Comparison of ENCODE assay signal across 8 mouse cellular contexts in genomic region chr2:165751068-165751467, GRCm38 (mm10).
DNase-seq lines count a peak whose midpoint lies in the region; ATAC-seq and TF ChIP-seq lines count a peak whose summit lies in the region.

No protein-coding gene starts in this region.

- peak; percentile 69 for TF ChIP-seq CTCF in stomach, postnatal 0 days (IDR thresholded peaks at IDR 0.05; ENCODE audit: low read depth)

- 15% methylated on average over 6 of the region's 7 CpGs for WGBS in hindbrain, embryonic 13.5 days
- WGBS in stomach, postnatal 0 days, result 32% methylated on average over 7 of the region's 7 CpGs

- TF ChIP-seq EP300 in stomach, postnatal 0 days (optimal IDR thresholded peaks at IDR 0.05), result no peak

- no peak overlapping the region for H3K27ac ChIP-seq in hindbrain, embryonic 13.5 days
- no peak overlapping the region for H3K27ac ChIP-seq in stomach, postnatal 0 days (replicated peaks)

- peaks cover 2% of the 10 kb centered on the region for H3K36me3 ChIP-seq in megakaryocyte, embryonic 14.5 days (replicated peaks; ENCODE audit: low read length)
- H3K36me3 ChIP-seq in hindbrain, embryonic 13.5 days, result no peaks in the 10 kb centered on the region
- H3K36me3 ChIP-seq in stomach, postnatal 0 days (ENCODE audit: control insufficient read depth, insufficient read depth, low read length), result no peaks in the 10 kb centered on the region

- no peak for ATAC-seq in megakaryocyte, adult 5-6 weeks (ENCODE audit: poor library complexity, severe bottlenecking)
- ATAC-seq in hindbrain, embryonic 13.5 days (ENCODE audit: low FRiP score), result peak; percentile 49; the same call in 1 of the 2 replicates
- peak; percentile 55 for ATAC-seq in stomach, postnatal 0 days (ENCODE audit: low FRiP score, low TSS enrichment)

- peak overlapping the region; percentile 83 for H3K4me3 ChIP-seq in megakaryocyte, embryonic 14.5 days (replicated peaks)
- H3K4me3 ChIP-seq in hindbrain, embryonic 13.5 days, result no peak overlapping the region
- H3K4me3 ChIP-seq in stomach, postnatal 0 days (ENCODE audit: low read depth, low read length), result no peak overlapping the region

- peaks cover 69% of the 10 kb centered on the region for H3K4me1 ChIP-seq in megakaryocyte, embryonic 14.5 days
- H3K4me1 ChIP-seq in hindbrain, embryonic 13.5 days (replicated peaks), result peaks cover 11% of the 10 kb centered on the region
- no peaks in the 10 kb centered on the region for H3K4me1 ChIP-seq in stomach, postnatal 0 days (replicated peaks; ENCODE audit: control insufficient read depth, insufficient read depth)

- peaks cover 2% of the 10 kb centered on the region for H3K27me3 ChIP-seq in megakaryocyte, embryonic 14.5 days (replicated peaks)
- no peaks in the 10 kb centered on the region for H3K27me3 ChIP-seq in hindbrain, embryonic 13.5 days
- no peaks in the 10 kb centered on the region for H3K27me3 ChIP-seq in stomach, postnatal 0 days (ENCODE audit: control insufficient read depth, insufficient read depth, low read length)

- H3K9me3 ChIP-seq in megakaryocyte, embryonic 14.5 days, result no peaks in the 10 kb centered on the region
- no peaks in the 10 kb centered on the region for H3K9me3 ChIP-seq in hindbrain, embryonic 13.5 days
- H3K9me3 ChIP-seq in stomach, postnatal 0 days (ENCODE audit: control insufficient read depth, low read length), result no peaks in the 10 kb centered on the region

- no peak overlapping the region for H3K9ac ChIP-seq in hindbrain, embryonic 13.5 days
- no peak overlapping the region for H3K9ac ChIP-seq in stomach, postnatal 0 days (ENCODE audit: low read length)

- no peak overlapping the region for H3K4me2 ChIP-seq in hindbrain, embryonic 13.5 days
- H3K4me2 ChIP-seq in stomach, postnatal 0 days (replicated peaks; ENCODE audit: low read depth), result no peak overlapping the region

- peak; percentile 47 for DNase-seq in embryo, embryonic 10 days (ENCODE audit: low spot score)
- DNase-seq in embryo, embryonic 9.5 days (ENCODE audit: extremely low spot score), result no peak
- DNase-seq in brain, adult 2 months (ENCODE audit: low read depth, low spot score), result peak; percentile 68
- peak; percentile 56 for DNase-seq in stomach, postnatal 0 days (ENCODE audit: low spot score)
- no peak for DNase-seq in right cerebral cortex, postnatal 4 days

Comparison
In these comparisons a context has a peak if more than half of its experiments do, and no peak if none do; other contexts are left out.
1. DNase-seq: peak in embryo, embryonic 10 days (single experiment), brain, adult 2 months (single experiment) and stomach, postnatal 0 days (single experiment); none in embryo, embryonic 9.5 days (single experiment) and right cerebral cortex, postnatal 4 days (single experiment).